Mouse (Mus musculus): ENCODE measurements at regions not wholly inside any gene's neighbourhood (a gene's known extent, or its start where the extent isn't known, plus 50 kb on each side); places are given as distances from the start of the nearest gene placed in this dataset.
A peak's percentile ranks its signal among the peaks of the same experiment; 100 is the strongest.

DNA sequence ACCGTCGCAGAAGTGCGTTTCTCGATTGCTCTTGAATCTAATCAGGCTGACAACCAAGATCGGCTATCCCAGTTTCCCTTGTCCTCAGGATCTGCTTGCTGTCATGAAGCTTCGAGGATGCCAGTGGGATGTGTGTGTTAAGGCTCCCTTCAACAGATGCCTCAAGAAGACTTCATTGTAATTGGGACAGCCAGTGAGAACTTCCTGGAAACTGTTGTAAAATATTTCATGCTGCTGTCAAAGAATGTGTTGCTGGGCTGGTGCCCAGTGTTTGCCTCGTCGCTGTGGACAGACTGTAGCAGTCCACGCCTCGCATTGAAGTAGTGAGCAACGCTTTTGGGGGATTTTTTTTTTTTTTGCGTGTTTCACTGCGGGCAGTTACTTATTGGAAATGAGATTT lies 249.2 kb upstream of the Prox1 start:
- Histone ChIP-seq H3K36me3 (ENCODE audit: control insufficient read depth, insufficient read depth, low read length) (no peaks in the 10 kb centered on the region), H3K9ac (ENCODE audit: low read length) (no peak overlapping the region), H3K4me2 (ENCODE audit: low read depth, low read length, severe bottlenecking) (no peak overlapping the region), H3K9me3 (ENCODE audit: control insufficient read depth, low read length) (no peaks in the 10 kb centered on the region), H3K4me3 (ENCODE audit: low read depth, low read length) (no peak overlapping the region), H3K4me1 (replicated peaks; ENCODE audit: control insufficient read depth, insufficient read depth, low read length) (no peaks in the 10 kb centered on the region), H3K27ac (ENCODE audit: low read depth, low read length) (no peak overlapping the region), H3K27me3 (ENCODE audit: control insufficient read depth, insufficient read depth, low read length) (no peaks in the 10 kb centered on the region)
- WGBS = 91% methylated on average over 13 of the region's 13 CpGs
- ATAC-seq (replicated peaks; ENCODE audit: low FRiP score) (no peak), DNase-seq (ENCODE audit: low spot score) (no peak)

DNA sequence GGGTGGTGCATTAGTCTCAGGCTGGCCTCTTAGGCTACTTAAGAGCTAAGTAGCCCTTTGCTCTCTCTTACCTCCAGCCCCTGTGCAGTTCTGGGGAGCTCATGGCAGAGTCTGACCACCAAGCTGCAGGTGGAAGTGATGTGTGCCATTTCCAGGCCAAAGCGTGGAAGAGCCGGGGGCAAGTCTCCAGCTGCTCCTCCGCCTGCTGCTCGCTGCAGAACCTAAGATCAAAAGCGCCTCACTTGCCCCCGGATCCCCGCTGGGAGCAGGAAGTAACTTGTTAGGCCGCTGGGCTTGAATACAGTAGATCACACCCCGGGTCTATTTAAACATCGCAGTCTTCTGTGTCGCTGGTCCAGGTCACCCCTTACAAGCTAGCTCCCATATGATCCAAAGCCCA lies 246.8 kb upstream of the Prox1 start:
- no peaks in the 10 kb centered on the region for H3K27me3 ChIP-seq (ENCODE audit: control insufficient read depth, insufficient read depth, low read length)
- H3K4me1 ChIP-seq (replicated peaks; ENCODE audit: control insufficient read depth, insufficient read depth, low read length) = no peaks in the 10 kb centered on the region
- H3K4me3 ChIP-seq (ENCODE audit: low read depth, low read length) = no peak overlapping the region
- ATAC-seq (replicated peaks; ENCODE audit: low FRiP score) (no peak), DNase-seq (ENCODE audit: low spot score) (peak; percentile 55)
- no peaks in the 10 kb centered on the region for H3K36me3 ChIP-seq (ENCODE audit: control insufficient read depth, insufficient read depth, low read length)
- 26% methylated on average over 11 of the region's 11 CpGs for WGBS
- H3K4me2 ChIP-seq (ENCODE audit: low read depth, low read length, severe bottlenecking) = no peak overlapping the region
- no peak overlapping the region for H3K9ac ChIP-seq (ENCODE audit: low read length)
- H3K9me3 ChIP-seq (ENCODE audit: control insufficient read depth, low read length) = no peaks in the 10 kb centered on the region
- H3K27ac ChIP-seq (ENCODE audit: low read depth, low read length) = no peak overlapping the region

DNA sequence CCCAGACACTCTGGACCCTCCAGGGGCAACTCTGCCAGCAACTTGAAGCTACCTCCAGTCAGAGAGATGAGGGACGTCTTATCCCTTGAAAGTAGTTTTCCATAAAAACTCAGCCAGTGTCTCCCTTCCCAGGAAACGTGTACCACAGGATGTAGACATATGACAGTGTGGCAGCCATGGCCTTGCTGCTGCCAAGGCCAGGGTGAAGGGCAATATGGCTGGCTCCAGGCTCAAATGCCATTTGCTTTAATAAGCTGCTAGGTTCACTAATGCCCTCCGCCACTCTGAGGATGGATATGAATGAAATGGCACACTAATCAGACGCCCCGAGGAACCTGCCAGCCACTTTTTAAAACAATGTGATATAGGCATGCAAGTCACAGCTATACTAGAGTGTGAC lies 241.2 kb upstream of the Prox1 start:
- H3K4me2 ChIP-seq (ENCODE audit: low read depth, low read length, severe bottlenecking) = no peak overlapping the region
- ATAC-seq (replicated peaks; ENCODE audit: low FRiP score) = no peak
- 86% methylated on average over 5 of the region's 5 CpGs for WGBS

GRCm38 (mm10) chr1:190403335-190403734 lies 232.8 kb upstream of the Prox1 start:
- Histone ChIP-seq H3K36me3 (ENCODE audit: control insufficient read depth, insufficient read depth, low read length) (no peaks in the 10 kb centered on the region), H3K4me2 (ENCODE audit: low read depth, low read length, severe bottlenecking) (no peak overlapping the region), H3K9ac (ENCODE audit: low read length) (no peak overlapping the region), H3K4me1 (replicated peaks; ENCODE audit: control insufficient read depth, insufficient read depth, low read length) (no peaks in the 10 kb centered on the region), H3K27me3 (ENCODE audit: control insufficient read depth, insufficient read depth, low read length) (peaks cover 2% of the 10 kb centered on the region; the same call in 1 of the 2 replicates), H3K4me3 (ENCODE audit: low read depth, low read length) (no peak overlapping the region), H3K9me3 (ENCODE audit: control insufficient read depth, low read length) (no peaks in the 10 kb centered on the region), H3K27ac (ENCODE audit: low read depth, low read length) (no peak overlapping the region)
- WGBS = 46% methylated on average over 12 of the region's 12 CpGs
- DNase-seq (ENCODE audit: low spot score) (no peak), ATAC-seq (replicated peaks; ENCODE audit: low FRiP score) (no peak)

More for the DNA sequence above, 241.2 kb upstream of the Prox1 start:
- Histone ChIP-seq H3K4me3 (ENCODE audit: low read depth, low read length) (no peak overlapping the region), H3K27me3 (ENCODE audit: control insufficient read depth, insufficient read depth, low read length) (no peaks in the 10 kb centered on the region), H3K36me3 (ENCODE audit: control insufficient read depth, insufficient read depth, low read length) (no peaks in the 10 kb centered on the region), H3K27ac (ENCODE audit: low read depth, low read length) (no peak overlapping the region), H3K4me1 (replicated peaks; ENCODE audit: control insufficient read depth, insufficient read depth, low read length) (no peaks in the 10 kb centered on the region; the same call in 1 of the 2 replicates), H3K9me3 (ENCODE audit: control insufficient read depth, low read length) (no peaks in the 10 kb centered on the region), H3K9ac (ENCODE audit: low read length) (no peak overlapping the region)
- DNase-seq (ENCODE audit: low spot score) = no peak

GRCm38 (mm10) chr1:190398308-190398707 lies 227.8 kb upstream of the Prox1 start:
- Histone ChIP-seq H3K27me3 (ENCODE audit: control insufficient read depth, insufficient read depth, low read length) (peaks cover 2% of the 10 kb centered on the region; the same call in 1 of the 2 replicates), H3K9ac (ENCODE audit: low read length) (no peak overlapping the region), H3K4me2 (ENCODE audit: low read depth, low read length, severe bottlenecking) (no peak overlapping the region), H3K9me3 (ENCODE audit: control insufficient read depth, low read length) (no peaks in the 10 kb centered on the region), H3K36me3 (ENCODE audit: control insufficient read depth, insufficient read depth, low read length) (no peaks in the 10 kb centered on the region), H3K4me1 (replicated peaks; ENCODE audit: control insufficient read depth, insufficient read depth, low read length) (no peaks in the 10 kb centered on the region), H3K27ac (ENCODE audit: low read depth, low read length) (no peak overlapping the region), H3K4me3 (ENCODE audit: low read depth, low read length) (no peak overlapping the region)
- 74% methylated on average over 6 of the region's 6 CpGs for WGBS
- ATAC-seq (replicated peaks; ENCODE audit: low FRiP score) (no peak), DNase-seq (ENCODE audit: low spot score) (no peak)

GRCm38 (mm10) chr1:190397811-190398210 lies 227.3 kb upstream of the Prox1 start:
- no peak for DNase-seq (ENCODE audit: low spot score)
- H3K4me3 ChIP-seq (ENCODE audit: low read depth, low read length) = no peak overlapping the region
- no peak for ATAC-seq (replicated peaks; ENCODE audit: low FRiP score)
- no peak overlapping the region for H3K4me2 ChIP-seq (ENCODE audit: low read depth, low read length, severe bottlenecking)
- H3K4me1 ChIP-seq (replicated peaks; ENCODE audit: control insufficient read depth, insufficient read depth, low read length) = no peaks in the 10 kb centered on the region
- H3K9me3 ChIP-seq (ENCODE audit: control insufficient read depth, low read length) = no peaks in the 10 kb centered on the region
- H3K36me3 ChIP-seq (ENCODE audit: control insufficient read depth, insufficient read depth, low read length) = no peaks in the 10 kb centered on the region
- H3K9ac ChIP-seq (ENCODE audit: low read length) = no peak overlapping the region
- WGBS = 81% methylated on average over 2 of the region's 2 CpGs
- H3K27me3 ChIP-seq (ENCODE audit: control insufficient read depth, insufficient read depth, low read length) = peaks cover 2% of the 10 kb centered on the region; the same call in 1 of the 2 replicates
- H3K27ac ChIP-seq (ENCODE audit: low read depth, low read length) = no peak overlapping the region

GRCm38 (mm10) chr1:190393061-190393460 lies 222.5 kb upstream of the Prox1 start:
- Histone ChIP-seq H3K27me3 (ENCODE audit: control insufficient read depth, insufficient read depth, low read length) (peaks cover 2% of the 10 kb centered on the region; the same call in 1 of the 2 replicates), H3K27ac (ENCODE audit: low read depth, low read length) (no peak overlapping the region), H3K9ac (ENCODE audit: low read length) (no peak overlapping the region), H3K36me3 (ENCODE audit: control insufficient read depth, insufficient read depth, low read length) (no peaks in the 10 kb centered on the region), H3K4me3 (ENCODE audit: low read depth, low read length) (no peak overlapping the region), H3K4me1 (replicated peaks; ENCODE audit: control insufficient read depth, insufficient read depth, low read length) (no peaks in the 10 kb centered on the region), H3K9me3 (ENCODE audit: control insufficient read depth, low read length) (no peaks in the 10 kb centered on the region), H3K4me2 (ENCODE audit: low read depth, low read length, severe bottlenecking) (no peak overlapping the region)
- ATAC-seq (replicated peaks; ENCODE audit: low FRiP score) = no peak
- DNase-seq (ENCODE audit: low spot score) = no peak
- 89% methylated on average over 6 of the region's 6 CpGs for WGBS

- WGBS = 95% methylated on average over 4 of the region's 4 CpGs
- H3K27ac ChIP-seq (ENCODE audit: low read depth, low read length) = no peak overlapping the region
- H3K9ac ChIP-seq (ENCODE audit: low read length) = no peak overlapping the region
- H3K27me3 ChIP-seq (ENCODE audit: control insufficient read depth, insufficient read depth, low read length) = peaks cover 13% of the 10 kb centered on the region
- no peak overlapping the region for H3K4me3 ChIP-seq (ENCODE audit: low read depth, low read length)
- no peak for ATAC-seq (replicated peaks; ENCODE audit: low FRiP score)
- H3K36me3 ChIP-seq (ENCODE audit: control insufficient read depth, insufficient read depth, low read length) = no peaks in the 10 kb centered on the region
- no peak for DNase-seq (ENCODE audit: low spot score)
- no peaks in the 10 kb centered on the region; the same call in 1 of the 2 replicates for H3K4me1 ChIP-seq (replicated peaks; ENCODE audit: control insufficient read depth, insufficient read depth, low read length)
- H3K9me3 ChIP-seq (ENCODE audit: control insufficient read depth, low read length) = no peaks in the 10 kb centered on the region
- no peak overlapping the region for H3K4me2 ChIP-seq (ENCODE audit: low read depth, low read length, severe bottlenecking)
Observed at GRCm38 (mm10) chr1:190388853-190389252, 218.3 kb upstream of the Prox1 start.

DNA sequence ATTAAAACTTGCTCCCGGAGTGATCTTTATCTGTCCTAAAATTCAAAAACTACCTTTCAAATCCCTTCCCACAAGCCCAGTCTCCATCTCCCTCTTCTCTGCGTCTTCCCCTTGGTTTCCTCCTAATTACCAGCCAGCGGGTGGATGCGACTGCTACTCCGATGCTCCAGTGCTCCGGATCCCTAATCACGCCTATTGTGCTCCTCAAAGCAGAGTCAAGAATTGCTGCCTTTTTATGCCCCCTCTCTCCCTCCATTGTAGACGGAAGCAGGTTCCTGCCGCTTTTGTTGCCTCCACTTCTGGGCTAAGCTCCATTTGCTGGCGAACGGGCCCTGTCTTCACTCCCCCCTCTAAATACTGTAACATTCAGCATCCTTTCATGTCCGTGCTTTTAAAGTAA lies 214.0 kb upstream of the Prox1 start:
- Histone ChIP-seq H3K4me3 (ENCODE audit: low read depth, low read length) (no peak overlapping the region), H3K4me1 (replicated peaks; ENCODE audit: control insufficient read depth, insufficient read depth, low read length) (peaks cover 3% of the 10 kb centered on the region; the same call in 1 of the 2 replicates), H3K9me3 (ENCODE audit: control insufficient read depth, low read length) (no peaks in the 10 kb centered on the region), H3K4me2 (ENCODE audit: low read depth, low read length, severe bottlenecking) (no peak overlapping the region), H3K27ac (ENCODE audit: low read depth, low read length) (no peak overlapping the region), H3K27me3 (ENCODE audit: control insufficient read depth, insufficient read depth, low read length) (peaks cover 13% of the 10 kb centered on the region), H3K9ac (ENCODE audit: low read length) (no peak overlapping the region), H3K36me3 (ENCODE audit: control insufficient read depth, insufficient read depth, low read length) (no peaks in the 10 kb centered on the region)
- 0 out of 2 replicates have a peak, but pooled peaks have one; percentile 42 for ATAC-seq (replicated peaks; ENCODE audit: low FRiP score)
- DNase-seq (ENCODE audit: low spot score) = no peak
- WGBS = 22% methylated on average over 12 of the region's 12 CpGs
